In genomic region chr7:135716445-135716877, GRCm38 (mm10) we compare ENCODE assay signal across 8 mouse cellular contexts. TPM values are rescaled to one million over a fixed set of nuclear protein-coding genes. Genes with fewer than 3 reads are reported as not detected.
DNase-seq lines count a peak whose midpoint lies in the region; ATAC-seq and TF ChIP-seq lines count a peak whose summit lies in the region.

No protein-coding gene starts in this region.

- H3K4me2 ChIP-seq in lung, embryonic 16.5 days (ENCODE audit: low read depth, low read length), result peak overlapping the region; percentile 63

- DNase-seq in Muller cell, postnatal 12 days (ENCODE audit: inconsistent ontology term), result peak; percentile 93
- DNase-seq in cerebellum, adult 9-10 months, result peak; percentile 54
- DNase-seq in hindbrain, embryonic 10.5 days (ENCODE audit: low spot score), result peak; percentile 97
- peak; percentile 26 for DNase-seq in layer of hippocampus, adult 9-10 months (ENCODE audit: low spot score)
- DNase-seq in ovary, adult 18-20 months (ENCODE audit: low spot score), result peak; percentile 87
- peak; percentile 88 for DNase-seq in thymus, adult 2 months

- H3K4me3 ChIP-seq in hindbrain, embryonic 10.5 days, result peak overlapping the region; percentile 96
- H3K4me3 ChIP-seq in lung, embryonic 16.5 days (ENCODE audit: low read length), result peak overlapping the region; percentile 91
- H3K4me3 ChIP-seq in thymus, adult 2 months (ENCODE audit: control insufficient read depth, insufficient read depth, low read length), result peak overlapping the region; percentile 96

- no peaks in the 10 kb centered on the region for H3K9me3 ChIP-seq in hindbrain, embryonic 10.5 days
- H3K9me3 ChIP-seq in lung, embryonic 16.5 days (ENCODE audit: control insufficient read depth, low read length), result no peaks in the 10 kb centered on the region

- H3K27ac ChIP-seq in hindbrain, embryonic 10.5 days, result peak overlapping the region; percentile 99
- no peak overlapping the region for H3K27ac ChIP-seq in lung, embryonic 16.5 days (ENCODE audit: low read length)
- H3K27ac ChIP-seq in thymus, adult 2 months (ENCODE audit: control insufficient read depth, insufficient read depth, low read length), result peak overlapping the region; percentile 51

- no peaks in the 10 kb centered on the region for H3K27me3 ChIP-seq in hindbrain, embryonic 10.5 days (ENCODE audit: insufficient read depth, poor library complexity, severe bottlenecking)
- H3K27me3 ChIP-seq in lung, embryonic 16.5 days (ENCODE audit: control insufficient read depth, insufficient read depth, low read depth, low read length), result no peaks in the 10 kb centered on the region
- H3K27me3 ChIP-seq in thymus, adult 2 months (ENCODE audit: control insufficient read depth, insufficient read depth, low read length), result no peaks in the 10 kb centered on the region

- peaks cover 20% of the 10 kb centered on the region; the same call in 1 of the 2 replicates for H3K36me3 ChIP-seq in hindbrain, embryonic 10.5 days
- no peaks in the 10 kb centered on the region; the same call in 1 of the 2 replicates for H3K36me3 ChIP-seq in lung, embryonic 16.5 days (ENCODE audit: control insufficient read depth, insufficient read depth, low read length)
- no peaks in the 10 kb centered on the region for H3K36me3 ChIP-seq in thymus, adult 2 months (ENCODE audit: control insufficient read depth, insufficient read depth, low read length)

- no peak for TF ChIP-seq CTCF in thymus, adult 2 months (IDR thresholded peaks at IDR 0.05; ENCODE audit: borderline replicate concordance, control insufficient read depth, extremely low read depth, insufficient read depth, low read length, poor library complexity)

- TF ChIP-seq POLR2A in thymus, adult 2 months (IDR thresholded peaks at IDR 0.05; ENCODE audit: control insufficient read depth, extremely low read depth, insufficient read depth, low read length, poor library complexity), result peak; percentile 31; the same call in 1 of the 2 replicates

- peak overlapping the region; percentile 93 for H3K9ac ChIP-seq in lung, embryonic 16.5 days (ENCODE audit: low read length)

- peak; percentile 94 for ATAC-seq in frontal cortex, adult (ENCODE audit: low TSS enrichment)
- peak; percentile 98 for ATAC-seq in lung, embryonic 16.5 days (ENCODE audit: low read depth)

- H3K4me1 ChIP-seq in hindbrain, embryonic 10.5 days (replicated peaks), result peaks cover 46% of the 10 kb centered on the region
- H3K4me1 ChIP-seq in lung, embryonic 16.5 days (replicated peaks; ENCODE audit: control insufficient read depth, insufficient read depth, low read length), result peaks cover 21% of the 10 kb centered on the region
- H3K4me1 ChIP-seq in thymus, adult 2 months (replicated peaks; ENCODE audit: control insufficient read depth, insufficient read depth, low read length), result peaks cover 9% of the 10 kb centered on the region

- WGBS in hindbrain, embryonic 10.5 days, result under 1% methylated on average over 28 of the region's 28 CpGs
- 1% methylated on average over 24 of the region's 28 CpGs for WGBS in lung, embryonic 16.5 days
- 0% methylated on average over 22 of the region's 28 CpGs for WGBS in thymus, adult 2 months

RNA-seq across cellular contexts. Expression of gene Mki67, which starts 0.3 kb away (rescaled TPM):
- polyA plus RNA-seq in hindbrain, embryonic 10.5 days (2016; fragmentation: Nextera tagmentation; extraction: Ambion mirVana), result 27.3 and 46.1 TPM in 2 replicates
- 43.7 and 44.3 TPM in 2 replicates for polyA plus RNA-seq in lung, embryonic 16.5 days (2015; fragmentation: Nextera tagmentation; extraction: Ambion mirVana)
- 19.1 and 29.7 TPM in 2 replicates for polyA plus RNA-seq in thymus, adult 2 months (2012; rRNA removed)

Comparison
In these comparisons a context has a peak if more than half of its experiments do, and no peak if none do; other contexts are left out.
1. DNase-seq: peak in every context shown above with its lines; median percentile 97 in hindbrain, embryonic 10.5 days; 93 in Muller cell, postnatal 12 days; 88 in thymus, adult 2 months; 87 in ovary, adult 18-20 months; 54 in cerebellum, adult 9-10 months; 26 in layer of hippocampus, adult 9-10 months.